Mouse (Mus musculus) stomach, embryonic 16.5 days (tissue): ENCODE data around the gene Prex1. TPM values are rescaled to one million over a fixed set of nuclear protein-coding genes. Genes with fewer than 3 reads are reported as not detected.

ENCODE experiments used
- ATAC-seq: fragments of 200-750 bp; cut with Nextera tagmentation; 2 replicates; pipeline ENCODE4 v1.8.0; 2017; ENCODE audit warnings: moderate number of reproducible peaks, moderate TSS enrichment; ENCODE audit not compliant: insufficient read depth, low FRiP score
- H3K27ac ChIP-seq: fragments of 300-500 bp; sonication (generic); 2 replicates; pipeline ENCODE4 v1.5.1; 2014; ENCODE audit warnings: low read length
- H3K27me3 ChIP-seq: fragments of 300-500 bp; sonication (generic); 2 replicates; pipeline ENCODE4 v1.6.1; 2014; ENCODE audit warnings: low read length, control low read depth, mixed read lengths; ENCODE audit not compliant: control insufficient read depth, insufficient read depth
- H3K36me3 ChIP-seq: fragments of 300-500 bp; sonication (generic); 2 replicates; pipeline ENCODE4 v1.6.1; 2014; ENCODE audit warnings: low read length; ENCODE audit not compliant: control insufficient read depth, insufficient read depth
- H3K4me1 ChIP-seq: fragments of 300-500 bp; sonication (generic); 2 replicates; pipeline ENCODE4 v1.6.1; 2014; ENCODE audit warnings: low read length, control low read depth, mixed read lengths; ENCODE audit not compliant: control insufficient read depth, insufficient read depth
- H3K4me2 ChIP-seq: fragments of 300-500 bp; sonication (generic); 2 replicates; pipeline ENCODE4 v1.6.1; 2014; ENCODE audit warnings: low read depth, low read length, mixed read lengths
- H3K4me3 ChIP-seq: fragments of 300-500 bp; sonication (generic); replicated peaks from 2 replicates; pipeline ENCODE4 v1.5.1; 2014; ENCODE audit warnings: mild to moderate bottlenecking, low read length
- H3K9ac ChIP-seq: fragments of 300-500 bp; sonication (generic); 2 replicates; pipeline ENCODE4 v1.6.1; 2014; ENCODE audit warnings: low read length
- H3K9me3 ChIP-seq: fragments of 300-500 bp; sonication (generic); replicated peaks from 2 replicates; pipeline ENCODE4 v1.6.1; 2016; ENCODE audit warnings: low read length, control low read depth; ENCODE audit not compliant: control insufficient read depth
- WGBS: fragments of 180-500 bp; shearing (Covaris S2); extraction: QIAGEN DNeasy Blood & Tissue Kit; methylation state at CpG from one replicate; pipeline ENCODE4 v1.1.7; 2014; 5-methylcytosine and 5-hydroxymethylcytosine counted together
- polyA plus RNA-seq: library from polyadenylated mRNA; unstranded; fragments of >200 nt; fragmentation: Nextera tagmentation; extraction: Ambion mirVana; gene quantifications from 2 replicates; pipeline ENCODE4 v1.2.1, GENCODE M21; 2015

The Prex1 gene
- polyA plus RNA-seq, 1 experiment from 2014 or later, result 11.0 TPM

GRCm38 (mm10) chr2:166564455-166564854, 149.2 kb downstream of the Prex1 start:
- 6% methylated on average over 11 of the region's 11 CpGs for WGBS
- peak overlapping the region; percentile 43 for H3K4me2 ChIP-seq

DNA sequence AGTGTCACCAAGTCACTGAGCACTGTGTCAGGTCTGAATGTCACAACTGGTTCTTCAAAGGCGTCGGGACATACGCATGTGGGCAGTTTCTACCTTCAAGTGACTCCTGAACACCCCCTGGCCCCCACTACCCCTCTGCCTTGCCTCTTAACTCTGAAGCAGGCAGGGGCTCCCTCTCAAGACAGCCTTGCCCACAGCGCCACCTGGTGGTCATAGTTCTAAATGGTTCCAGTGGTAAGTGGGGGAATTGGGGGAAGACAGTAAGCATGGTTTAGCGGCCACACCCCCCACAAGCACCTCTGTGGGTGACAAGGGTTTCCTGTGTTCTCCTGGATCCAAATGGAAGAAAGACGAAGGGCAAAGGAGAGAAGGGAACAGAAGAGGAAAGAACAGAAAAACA, 149.7 kb downstream of the Prex1 start:
- no peaks in the 10 kb centered on the region for H3K9me3 ChIP-seq
- peaks cover 3% of the 10 kb centered on the region; the same call in 1 of the 2 replicates for H3K4me1 ChIP-seq
- WGBS, result 15% methylated on average over 6 of the region's 6 CpGs
- no peak overlapping the region for H3K9ac ChIP-seq
- no peak overlapping the region; the same call in 1 of the 2 replicates for H3K27ac ChIP-seq
- H3K27me3 ChIP-seq, result no peaks in the 10 kb centered on the region
- H3K36me3 ChIP-seq, result no peaks in the 10 kb centered on the region
- no peak overlapping the region for H3K4me3 ChIP-seq
- H3K4me2 ChIP-seq, result peak overlapping the region; percentile 43
- peak; percentile 41; the same call in 1 of the 2 replicates for ATAC-seq

More at GRCm38 (mm10) chr2:166564455-166564854, 149.2 kb downstream of the Prex1 start:
- no peak overlapping the region; the same call in 1 of the 2 replicates for H3K27ac ChIP-seq
- peak overlapping the region; percentile 31 for H3K4me3 ChIP-seq
- peaks cover 3% of the 10 kb centered on the region; the same call in 1 of the 2 replicates for H3K4me1 ChIP-seq
- H3K36me3 ChIP-seq, result no peaks in the 10 kb centered on the region
- no peaks in the 10 kb centered on the region for H3K9me3 ChIP-seq
- H3K9ac ChIP-seq, result no peak overlapping the region
- no peaks in the 10 kb centered on the region for H3K27me3 ChIP-seq
- peak; percentile 48; the same call in 1 of the 2 replicates for ATAC-seq

GRCm38 (mm10) chr2:166563076-166563475, 150.6 kb downstream of the Prex1 start:
- 85% methylated on average over 9 of the region's 9 CpGs for WGBS
- H3K9me3 ChIP-seq, result no peaks in the 10 kb centered on the region

DNA sequence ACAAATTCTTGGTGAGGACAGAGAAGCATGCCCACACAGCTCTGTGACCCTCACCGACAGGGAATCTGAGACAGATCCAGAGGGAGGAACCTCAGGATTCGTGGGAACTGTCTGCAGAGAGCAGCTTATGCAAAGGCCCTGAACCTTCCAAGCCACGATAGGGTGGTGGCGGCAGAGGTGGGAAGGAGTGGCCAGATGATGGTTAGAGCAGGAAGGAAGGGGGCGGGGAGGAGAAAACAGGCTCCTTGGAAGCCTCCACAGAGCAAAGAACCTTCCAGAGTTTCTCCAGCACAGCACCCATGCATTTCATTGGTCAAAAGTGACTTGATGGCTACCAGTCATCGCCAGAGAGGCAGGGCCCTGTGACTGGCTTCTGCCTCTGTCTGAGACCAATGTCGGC, 151.9 kb downstream of the Prex1 start:
- Histone ChIP-seq H3K27me3 (no peaks in the 10 kb centered on the region), H3K36me3 (no peaks in the 10 kb centered on the region), H3K4me3 (no peak overlapping the region), H3K27ac (no peak overlapping the region), H3K9me3 (no peaks in the 10 kb centered on the region), H3K4me1 (peaks cover 3% of the 10 kb centered on the region; the same call in 1 of the 2 replicates), H3K4me2 (no peak overlapping the region), H3K9ac (no peak overlapping the region)
- WGBS, result 65% methylated on average over 7 of the region's 7 CpGs
- ATAC-seq, result no peak

More at GRCm38 (mm10) chr2:166563076-166563475, 150.6 kb downstream of the Prex1 start:
- ATAC-seq, result no peak
- Histone ChIP-seq H3K27me3 (no peaks in the 10 kb centered on the region), H3K4me2 (no peak overlapping the region), H3K27ac (no peak overlapping the region), H3K4me3 (no peak overlapping the region), H3K36me3 (no peaks in the 10 kb centered on the region), H3K9ac (no peak overlapping the region), H3K4me1 (peaks cover 3% of the 10 kb centered on the region; the same call in 1 of the 2 replicates)

DNA sequence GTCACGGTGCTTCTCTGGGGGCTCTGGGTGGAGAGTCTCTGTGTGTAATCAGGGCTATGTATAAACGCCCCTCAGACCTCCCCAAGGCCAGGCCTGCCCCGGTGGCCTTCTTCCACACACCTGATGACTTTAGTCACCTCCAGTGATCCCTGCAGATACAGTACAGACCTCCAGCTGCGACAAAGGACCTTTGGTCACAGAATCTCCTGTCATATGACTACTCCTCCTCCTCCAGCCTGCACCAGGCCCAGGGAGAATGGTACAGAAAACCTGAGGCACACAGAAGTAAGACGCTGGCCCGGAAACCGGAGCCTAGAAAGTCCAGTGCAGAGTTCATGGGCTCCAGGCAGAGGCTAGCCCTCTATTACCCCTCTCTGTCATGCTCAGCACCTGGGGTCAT, 152.8 kb downstream of the Prex1 start:
- 89% methylated on average over 7 of the region's 7 CpGs for WGBS
- Histone ChIP-seq H3K9me3 (no peaks in the 10 kb centered on the region; the same call in 1 of the 2 replicates), H3K36me3 (no peaks in the 10 kb centered on the region), H3K4me2 (no peak overlapping the region), H3K27me3 (no peaks in the 10 kb centered on the region), H3K9ac (no peak overlapping the region), H3K4me3 (no peak overlapping the region), H3K4me1 (peaks cover 3% of the 10 kb centered on the region; the same call in 1 of the 2 replicates), H3K27ac (no peak overlapping the region)
- ATAC-seq, result no peak

DNA sequence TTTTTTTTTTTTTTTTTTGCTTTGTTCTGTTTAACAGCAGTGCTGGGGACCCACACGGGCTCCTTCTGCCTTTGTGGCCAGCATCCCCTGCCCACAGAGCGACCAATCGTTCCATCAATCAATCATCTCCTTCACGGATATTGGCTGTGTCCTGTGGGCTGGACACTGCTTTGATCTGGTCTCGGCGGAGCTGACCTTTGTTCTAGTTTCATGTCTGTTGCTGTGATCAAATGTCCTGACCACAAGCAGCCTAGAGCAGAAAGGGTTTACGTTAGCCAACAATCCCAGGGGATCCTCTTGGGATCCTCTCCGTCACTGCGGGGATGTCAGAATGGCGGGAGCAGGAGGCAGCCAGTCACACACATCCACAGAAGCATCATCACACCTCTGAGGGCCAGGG, 154.1 kb downstream of the Prex1 start:
- Histone ChIP-seq H3K27me3 (no peaks in the 10 kb centered on the region), H3K36me3 (no peaks in the 10 kb centered on the region), H3K27ac (no peak overlapping the region), H3K4me1 (peaks cover under 1% of the 10 kb centered on the region; the same call in 1 of the 2 replicates), H3K9me3 (no peaks in the 10 kb centered on the region; the same call in 1 of the 2 replicates), H3K4me3 (no peak overlapping the region), H3K9ac (no peak overlapping the region), H3K4me2 (no peak overlapping the region)
- 47% methylated on average over 10 of the region's 10 CpGs for whole genome bisulfite sequencing
- no peak for ATAC-seq

DNA sequence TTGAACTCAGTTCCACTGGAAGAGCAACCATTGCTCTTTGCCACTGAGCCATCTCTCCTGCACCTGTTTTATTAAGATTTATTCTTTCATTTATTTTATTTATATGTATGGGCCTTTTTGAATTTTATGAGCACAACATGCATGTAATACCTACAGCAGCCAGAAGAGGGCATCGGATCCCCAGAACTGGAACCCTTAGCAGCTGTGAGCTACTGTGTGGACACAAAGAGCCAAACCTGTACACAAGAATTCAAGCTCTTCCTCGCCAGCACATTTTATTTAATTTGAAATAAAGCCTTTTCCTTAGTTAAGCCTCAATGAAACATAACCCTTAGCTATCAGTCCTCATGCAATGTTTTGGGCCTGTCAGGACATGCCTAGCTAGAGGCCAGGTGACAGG, 158.1 kb downstream of the Prex1 start:
- no peaks in the 10 kb centered on the region; the same call in 1 of the 2 replicates for H3K9me3 ChIP-seq
- H3K4me1 ChIP-seq, result no peaks in the 10 kb centered on the region; the same call in 1 of the 2 replicates
- no peak overlapping the region for H3K9ac ChIP-seq
- no peaks in the 10 kb centered on the region for H3K27me3 ChIP-seq
- 66% methylated on average over 2 of the region's 2 CpGs for WGBS
- H3K4me3 ChIP-seq, result no peak overlapping the region
- ATAC-seq, result no peak
- no peaks in the 10 kb centered on the region for H3K36me3 ChIP-seq
- no peak overlapping the region for H3K4me2 ChIP-seq
- H3K27ac ChIP-seq, result no peak overlapping the region

GRCm38 (mm10) chr2:166554169-166554505, 159.5 kb downstream of the Prex1 start:
- no peak overlapping the region for H3K9ac ChIP-seq
- no peaks in the 10 kb centered on the region; the same call in 1 of the 2 replicates for H3K9me3 ChIP-seq
- no peak overlapping the region for H3K4me2 ChIP-seq
- H3K36me3 ChIP-seq, result no peaks in the 10 kb centered on the region
- H3K27me3 ChIP-seq, result no peaks in the 10 kb centered on the region
- H3K4me3 ChIP-seq, result no peak overlapping the region
- no peaks in the 10 kb centered on the region; the same call in 1 of the 2 replicates for H3K4me1 ChIP-seq
- H3K27ac ChIP-seq, result peak overlapping the region; percentile 15; the same call in 1 of the 2 replicates
- 82% methylated on average over 11 of the region's 11 CpGs for WGBS
- ATAC-seq, result no peak

GRCm38 (mm10) chr2:166553502-166554168, 160.0 kb downstream of the Prex1 start:
- ATAC-seq, result peak; percentile 72; the same call in 1 of the 2 replicates
- Histone ChIP-seq H3K4me1 (no peaks in the 10 kb centered on the region; the same call in 1 of the 2 replicates), H3K27ac (peak overlapping the region; percentile 15), H3K4me2 (peak overlapping the region; percentile 29), H3K9ac (peak overlapping the region; percentile 32; the same call in 1 of the 2 replicates), H3K27me3 (no peaks in the 10 kb centered on the region), H3K9me3 (no peaks in the 10 kb centered on the region; the same call in 1 of the 2 replicates), H3K4me3 (peak overlapping the region; percentile 12; the same call in 1 of the 2 replicates), H3K36me3 (no peaks in the 10 kb centered on the region)
- WGBS, result 34% methylated on average over 18 of the region's 18 CpGs
